Mouse (Mus musculus) cerebellum, adult 2 months (tissue): Measurements from ENCODE around the gene Lonrf3.

Experiments used
- CTCF ChIP-seq: fragments of 200-500 bp; IDR thresholded peaks from 2 replicates; pipeline ENCODE4 v1.5.1; 2011; ENCODE audit warnings: low read depth, mild to moderate bottlenecking, control low read depth, low read length, moderate library complexity, borderline replicate concordance; ENCODE audit not compliant: insufficient read depth
- POLR2A ChIP-seq: fragments of 200-500 bp; IDR thresholded peaks from 2 replicates; pipeline ENCODE4 v1.6.1; 2011; ENCODE audit warnings: low read length, control low read depth, borderline replicate concordance; ENCODE audit not compliant: insufficient read depth

DNA sequence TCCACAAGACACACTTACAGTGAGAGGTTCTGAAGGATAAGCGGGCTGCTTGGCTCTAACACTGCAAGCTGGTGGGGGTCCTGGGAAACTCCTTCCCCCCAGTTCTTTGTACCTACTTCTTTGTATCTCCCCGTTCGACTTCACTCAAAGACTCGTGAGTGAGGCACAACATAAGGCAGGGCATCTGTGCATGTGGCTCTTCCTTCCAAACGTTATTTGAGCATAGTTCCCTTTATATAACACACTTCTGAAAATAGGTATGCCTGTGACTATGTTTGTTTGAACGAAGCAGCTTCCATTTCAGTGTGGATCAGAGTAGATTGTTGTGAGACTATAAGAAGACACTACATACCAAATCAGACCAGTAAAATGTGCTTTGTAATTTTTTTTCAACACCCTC, 64.5 kb downstream of the Lonrf3 start:
- no peak for TF ChIP-seq CTCF
- TF ChIP-seq POLR2A: no peak
